Mouse (Mus musculus): ENCODE results near the gene Vmn1r70. TPM values are rescaled to one million over a fixed set of nuclear protein-coding genes. Genes with fewer than 3 reads are reported as not detected.

Gene Vmn1r70
- polyA plus RNA-seq (2017; shearing (Covaris generic)): not detected

DNA sequence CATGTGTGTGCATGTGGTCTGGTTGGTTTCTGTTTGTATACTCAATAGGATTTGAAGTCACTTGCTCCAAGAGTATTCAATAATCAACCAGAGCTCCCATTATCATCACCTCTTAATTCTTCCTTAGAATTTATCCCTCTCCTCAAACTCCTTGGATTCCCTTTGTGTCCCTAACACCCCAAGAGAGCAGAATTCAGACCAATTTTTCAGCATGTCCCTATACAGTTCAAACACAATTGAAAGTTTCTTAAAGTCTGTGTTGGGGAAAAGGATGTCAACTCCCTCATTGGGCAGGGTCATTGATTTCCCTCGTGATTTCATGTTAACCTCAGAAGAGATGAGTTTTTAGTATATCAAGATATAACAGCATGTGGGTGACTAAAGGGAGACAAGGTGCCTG, at the start of gene Vmn1r70:
Gene Vmn1r70 (plus strand): TSS at position 301 of the 400 bp plus-strand sequence.
- no peak for ATAC-seq

- no peak for ATAC-seq
Observed at GRCm38 (mm10) chr7:10613559-10613958, 17.8 kb upstream of the Vmn1r70 start, which contains the start of gene Vmn1r69. TSS of gene Vmn1r69 (minus strand) at chr7:10613659.

Other genes starting within 250 kb of the Vmn1r70 start
- not detected for gene Vmn1r67, start 188.2 kb upstream of the Vmn1r70 start, polyA plus RNA-seq (2017; shearing (Covaris generic))
- gene Zik1, start 136.1 kb upstream of the Vmn1r70 start, polyA plus RNA-seq (2017; shearing (Covaris generic)): 1 to 10 TPM; 1.4 to 2.4 (median 2.3) TPM
- under 1 TPM in 1 of 3 experiments, not detected in 2; 0.07 TPM for gene Vmn1r68, start 73.0 kb upstream of the Vmn1r70 start, polyA plus RNA-seq (2017; shearing (Covaris generic))
- not detected for gene Vmn1r69, start 17.9 kb upstream of the Vmn1r70 start, polyA plus RNA-seq (2017; shearing (Covaris generic))
- not detected for gene Nlrp4b, start 56.3 kb downstream of the Vmn1r70 start, polyA plus RNA-seq (2017; shearing (Covaris generic))
- not detected for gene Vmn1r71, start 122.8 kb downstream of the Vmn1r70 start, polyA plus RNA-seq (2017; shearing (Covaris generic))

All from inflammation-experienced regulatory T-cells, adult 6 months (primary cell).